Comparison of ENCODE assay signal across 10 mouse cellular contexts in the genomic region with DNA sequence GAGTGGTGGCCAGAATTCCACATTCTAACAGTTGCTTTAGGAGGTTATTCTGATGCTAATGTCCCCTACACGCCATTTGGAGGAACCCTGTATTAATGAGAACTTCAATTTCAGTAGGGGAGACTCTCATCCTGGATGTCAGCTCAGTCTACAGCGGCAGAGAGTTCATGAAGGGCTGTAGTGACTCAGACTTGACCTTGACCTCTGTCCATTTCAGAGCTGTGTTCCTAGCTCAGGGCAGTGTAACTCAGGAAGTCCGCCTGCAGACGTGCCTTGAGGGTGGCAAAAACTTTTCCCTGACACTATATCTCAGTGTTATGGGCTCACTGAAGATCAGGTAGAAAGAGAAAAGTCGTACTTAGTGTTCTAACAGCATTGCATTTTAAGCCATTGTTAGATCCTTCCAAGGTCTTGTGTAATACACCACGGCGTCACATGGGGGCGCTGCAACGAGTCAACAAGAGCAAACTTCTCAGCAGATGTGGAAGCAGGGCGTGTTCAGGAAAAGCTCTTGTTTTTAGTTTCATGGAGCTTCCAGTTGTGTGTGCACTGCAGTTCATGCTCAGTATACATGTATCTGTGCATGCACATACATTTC.
DNase-seq lines count a peak whose midpoint lies in the region; ATAC-seq and TF ChIP-seq lines count a peak whose summit lies in the region.
"Had no signal": no experiment of that assay in that cellular context is flagged by ENCODE, and none has a peak within 500 bp of the region (broad histone marks: within the 10 kb centered on the region; RNA-seq: fewer than 3 reads in every experiment).

No protein-coding gene starts in this region.

- WGBS in intestine, postnatal 0 days: 52% methylated on average over 10 of the region's 10 CpGs
- WGBS in intestine, embryonic 16.5 days: 61% methylated on average over 10 of the region's 10 CpGs

- H3K9ac ChIP-seq in intestine, postnatal 0 days (ENCODE audit: low read depth, low read length): no peak overlapping the region
- H3K9ac ChIP-seq in intestine, embryonic 16.5 days (ENCODE audit: low read depth, low read length): no peak overlapping the region
- H3K9ac ChIP-seq: embryonic facial prominence, embryonic 12.5 days; liver, embryonic 13.5 days had no signal

- peak; percentile 63 for DNase-seq in ES-CJ7 (ENCODE audit: low read depth, low spot score)
- peak; percentile 13 for DNase-seq in c-Kit-positive CD71-positive TER-119-negative erythroid progenitor cells, embryonic 14.5 days (ENCODE audit: low read depth)
- peak; percentile 49 to 50 for DNase-seq in gastrocnemius, adult 8-10 months (ENCODE audit: low spot score in 2 of 2)
- DNase-seq in layer of hippocampus, adult 8-10 months (ENCODE audit: low spot score in 2 of 2): peak; percentile 12 to 38
- no peak for DNase-seq in yolk sac, embryonic 10.5 days (ENCODE audit: low spot score)

- no peaks in the 10 kb centered on the region for H3K27me3 ChIP-seq in intestine, postnatal 0 days (replicated peaks; ENCODE audit: control insufficient read depth, insufficient read depth, low read length)
- H3K27me3 ChIP-seq in intestine, embryonic 16.5 days (replicated peaks; ENCODE audit: control insufficient read depth, insufficient read depth, low read length): no peaks in the 10 kb centered on the region
- H3K27me3 ChIP-seq: embryonic facial prominence, embryonic 12.5 days; liver, embryonic 13.5 days had no signal

- no peak for ATAC-seq in intestine, postnatal 0 days
- ATAC-seq in intestine, embryonic 16.5 days: no peak
- ATAC-seq in megakaryocyte progenitor cell, adult 5-6 weeks (replicated peaks; ENCODE audit: poor library complexity): peak; percentile 78

- H3K4me1 ChIP-seq in intestine, postnatal 0 days (replicated peaks; ENCODE audit: control insufficient read depth, insufficient read depth, low read length): no peaks in the 10 kb centered on the region
- H3K4me1 ChIP-seq in intestine, embryonic 16.5 days (ENCODE audit: control insufficient read depth, insufficient read depth, low read length): no peaks in the 10 kb centered on the region
- H3K4me1 ChIP-seq: liver, embryonic 13.5 days had no signal

- no peak overlapping the region for H3K27ac ChIP-seq in intestine, postnatal 0 days (ENCODE audit: low read depth, low read length)
- no peak overlapping the region for H3K27ac ChIP-seq in intestine, embryonic 16.5 days (ENCODE audit: low read length)
- H3K27ac ChIP-seq: embryonic facial prominence, embryonic 12.5 days; liver, embryonic 13.5 days had no signal

- H3K9me3 ChIP-seq in intestine, postnatal 0 days (ENCODE audit: control insufficient read depth): no peaks in the 10 kb centered on the region
- no peaks in the 10 kb centered on the region for H3K9me3 ChIP-seq in intestine, embryonic 16.5 days (ENCODE audit: control insufficient read depth, low read length)
- H3K9me3 ChIP-seq: embryonic facial prominence, embryonic 12.5 days; liver, embryonic 13.5 days had no signal

- peak; percentile 68 for TF ChIP-seq CTCF in intestine, postnatal 0 days (IDR thresholded peaks at IDR 0.05; ENCODE audit: low read depth)

- no peak overlapping the region for H3K4me2 ChIP-seq in intestine, postnatal 0 days (replicated peaks; ENCODE audit: low read depth)
- no peak overlapping the region for H3K4me2 ChIP-seq in intestine, embryonic 16.5 days (ENCODE audit: low read depth, low read length)
- H3K4me2 ChIP-seq: embryonic facial prominence, embryonic 12.5 days; liver, embryonic 13.5 days had no signal

- H3K36me3 ChIP-seq in intestine, postnatal 0 days (ENCODE audit: control insufficient read depth, insufficient read depth): no peaks in the 10 kb centered on the region
- H3K36me3 ChIP-seq in intestine, embryonic 16.5 days (ENCODE audit: control insufficient read depth, insufficient read depth, low read length): no peaks in the 10 kb centered on the region
- H3K36me3 ChIP-seq: embryonic facial prominence, embryonic 12.5 days; liver, embryonic 13.5 days had no signal

- H3K4me3 ChIP-seq in intestine, postnatal 0 days (ENCODE audit: low read depth, low read length): no peak overlapping the region
- H3K4me3 ChIP-seq in intestine, embryonic 16.5 days (ENCODE audit: low read length): no peak overlapping the region
- H3K4me3 ChIP-seq: embryonic facial prominence, embryonic 12.5 days; liver, embryonic 13.5 days had no signal
